Mouse (Mus musculus) embryonic facial prominence, embryonic 12.5 days (tissue): ENCODE results near the gene Pvalb. TPM values are rescaled to one million over a fixed set of nuclear protein-coding genes. Genes with fewer than 3 reads are reported as not detected.
A peak's percentile ranks its signal among the peaks of the same experiment; 100 is the strongest.

ENCODE experiments used
- ATAC-seq: fragments of 200-750 bp; cut with Nextera tagmentation; 2 replicates; pipeline ENCODE4 v1.8.0; 2017; ENCODE audit not compliant: insufficient number of reproducible peaks, insufficient read depth, low FRiP score, low TSS enrichment
- H3K27ac ChIP-seq: fragments of 300-500 bp; sonication (generic); 2 replicates; pipeline ENCODE4 v1.5.1; 2016; ENCODE audit warnings: mild to moderate bottlenecking
- H3K27me3 ChIP-seq: fragments of 300-500 bp; sonication (generic); 2 replicates; pipeline ENCODE4 v1.6.1; 2016; ENCODE audit warnings: mild to moderate bottlenecking, moderate library complexity
- H3K36me3 ChIP-seq: fragments of 300-500 bp; sonication (generic); 2 replicates; pipeline ENCODE4 v1.6.1; 2016; ENCODE audit warnings: mild to moderate bottlenecking
- H3K4me1 ChIP-seq: fragments of 300-500 bp; sonication (generic); 2 replicates; pipeline ENCODE4 v1.6.1; 2016
- H3K4me2 ChIP-seq: fragments of 300-500 bp; sonication (generic); replicated peaks from 2 replicates; pipeline ENCODE4 v1.6.1; 2016; ENCODE audit warnings: mild to moderate bottlenecking, moderate library complexity
- H3K4me3 ChIP-seq: fragments of 300-500 bp; sonication (generic); 2 replicates; pipeline ENCODE4 v1.5.1; 2016; ENCODE audit warnings: mild to moderate bottlenecking
- H3K9ac ChIP-seq: fragments of 300-500 bp; sonication (generic); 2 replicates; pipeline ENCODE4 v1.6.1; 2016; ENCODE audit warnings: mild to moderate bottlenecking, moderate library complexity
- H3K9me3 ChIP-seq: fragments of 300-500 bp; sonication (generic); 2 replicates; pipeline ENCODE4 v1.6.1; 2016; ENCODE audit warnings: mild to moderate bottlenecking, moderate library complexity
- WGBS: fragments of 180-500 bp; shearing (Covaris S2); methylation state at CpG from one replicate; pipeline ENCODE4 v1.1.7; 2016; 5-methylcytosine and 5-hydroxymethylcytosine counted together
- polyA plus RNA-seq: library from polyadenylated mRNA; unstranded; fragments of >200 nt; fragmentation: Nextera tagmentation; extraction: Ambion mirVana; gene quantifications from 2 replicates; pipeline ENCODE4 v1.2.1, GENCODE M21; 2016

Gene Pvalb
- polyA plus RNA-seq, 1 experiment from 2014 or later, result 0.46 TPM

DNA sequence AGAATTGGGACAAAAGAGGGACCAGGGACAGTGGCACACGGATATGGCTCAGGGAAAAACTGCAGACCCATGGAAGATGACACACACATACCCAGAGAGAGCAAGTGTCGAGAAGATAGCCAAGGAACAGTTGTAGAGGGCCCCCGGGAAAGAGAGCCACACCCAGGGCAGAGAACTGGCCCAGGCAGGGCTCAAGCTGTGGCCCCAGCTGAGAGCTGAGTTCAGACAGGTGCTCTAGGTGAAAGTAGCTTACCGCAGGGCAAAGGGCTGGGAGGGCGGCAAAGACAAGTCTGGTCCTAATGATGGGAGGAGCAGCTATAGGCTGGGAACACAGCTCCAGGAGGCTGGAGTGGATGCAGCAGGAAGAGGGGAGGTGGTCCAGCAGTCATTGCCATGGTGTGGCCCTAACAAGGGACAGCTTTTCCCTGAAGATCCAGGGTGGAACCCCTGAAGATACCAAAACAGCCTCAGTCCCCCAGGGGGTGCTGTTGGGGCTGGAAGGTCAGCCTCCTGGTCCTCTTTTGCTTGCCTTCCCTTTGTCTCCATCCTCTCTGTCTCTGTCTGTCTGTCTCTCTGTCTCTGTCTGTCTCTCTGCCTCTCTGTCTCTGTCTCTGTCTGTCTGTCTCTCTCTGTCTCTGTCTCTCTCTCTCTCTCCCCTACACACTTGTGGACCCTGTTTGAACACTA, 28.8 kb upstream of the Pvalb start:
- Histone ChIP-seq H3K36me3 (no peaks in the 10 kb centered on the region), H3K9ac (no peak overlapping the region), H3K4me1 (0 out of 2 replicates have a peak, but pooled peaks cover 3% of the 10 kb centered on the region), H3K27ac (no peak overlapping the region), H3K4me2 (no peak overlapping the region), H3K4me3 (no peak overlapping the region), H3K9me3 (no peaks in the 10 kb centered on the region), H3K27me3 (peaks cover 8% of the 10 kb centered on the region; the same call in 1 of the 2 replicates)
- ATAC-seq, result no peak
- WGBS, result 71% methylated on average over 5 of the region's 5 CpGs

DNA sequence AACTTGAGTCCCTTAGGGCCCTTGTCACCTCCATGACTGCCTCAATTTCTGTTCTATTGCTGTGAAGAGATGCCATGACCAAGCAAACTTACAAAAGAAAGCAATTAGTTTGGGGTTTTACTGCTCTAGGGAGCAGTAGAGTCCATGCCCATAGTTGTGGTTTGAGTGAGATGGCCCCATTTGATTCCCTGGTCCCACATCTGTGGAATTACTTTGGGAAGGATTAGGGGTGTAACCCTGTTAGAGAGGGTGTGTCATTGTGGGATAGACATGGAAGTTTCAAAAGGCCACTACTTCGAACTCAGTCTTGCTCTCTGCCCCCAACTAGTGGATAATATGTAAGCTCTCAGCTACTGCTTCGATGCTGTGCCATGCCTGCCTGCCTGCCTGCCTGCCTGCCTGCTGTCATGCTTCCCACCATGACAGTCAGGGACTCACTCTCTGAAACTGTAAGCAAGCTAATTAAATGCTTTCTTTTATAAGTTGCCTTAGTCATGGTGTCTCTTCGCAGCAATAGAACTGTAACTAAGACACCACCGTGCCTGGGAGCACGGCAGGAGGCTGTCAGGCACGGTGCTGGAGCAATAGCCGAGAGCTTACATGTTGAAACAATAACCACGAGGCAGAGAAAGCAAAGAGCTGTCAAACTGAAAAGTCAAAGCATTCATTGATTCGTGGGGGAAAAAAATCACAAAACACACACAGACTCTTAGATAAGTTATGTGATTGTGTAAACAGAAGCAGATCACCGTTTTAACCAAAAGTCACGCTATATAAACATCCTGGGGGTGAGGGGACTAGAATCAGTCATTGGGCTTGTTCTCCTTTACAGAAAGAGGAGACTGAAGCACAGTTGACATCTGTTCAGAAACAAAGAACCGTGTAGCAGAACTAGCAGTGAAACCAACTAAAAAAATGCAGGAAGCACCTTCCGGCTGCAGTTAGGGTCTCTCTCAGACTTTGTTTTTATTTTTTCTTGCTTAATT, 25.4 kb upstream of the Pvalb start:
- Histone ChIP-seq H3K9me3 (no peaks in the 10 kb centered on the region), H3K4me1 (0 out of 2 replicates have a peak, but pooled peaks cover 3% of the 10 kb centered on the region), H3K27ac (no peak overlapping the region), H3K9ac (no peak overlapping the region), H3K36me3 (no peaks in the 10 kb centered on the region), H3K4me2 (peak overlapping the region; percentile 14), H3K4me3 (no peak overlapping the region), H3K27me3 (0 out of 2 replicates have a peak, but pooled peaks cover 2% of the 10 kb centered on the region)
- 18% methylated on average over 13 of the region's 13 CpGs for WGBS
- no peak for ATAC-seq

DNA sequence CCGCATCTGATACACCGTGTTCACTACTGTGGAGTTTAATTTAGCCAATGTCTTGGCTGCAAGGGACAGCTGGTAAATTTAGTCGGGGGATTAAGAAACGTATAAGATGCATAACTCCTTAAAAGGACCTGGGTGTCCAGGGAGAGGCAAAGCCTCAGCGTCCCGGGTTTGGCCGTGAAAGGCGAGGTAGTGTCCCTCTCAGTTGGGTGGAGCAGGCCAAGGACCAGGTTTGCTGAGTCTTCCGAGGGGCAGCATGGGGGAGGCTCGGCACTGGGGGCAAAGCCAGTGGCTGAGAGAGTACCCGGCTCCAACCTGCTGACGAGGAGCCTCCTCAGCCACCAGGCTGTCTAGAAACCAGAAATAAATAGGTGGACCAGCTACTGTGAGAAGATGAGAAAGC, 21.6 kb upstream of the Pvalb start:
- 0 out of 2 replicates have a peak, but pooled peaks cover 3% of the 10 kb centered on the region for H3K4me1 ChIP-seq
- no peaks in the 10 kb centered on the region for H3K9me3 ChIP-seq
- H3K9ac ChIP-seq, result no peak overlapping the region
- H3K4me2 ChIP-seq, result no peak overlapping the region
- WGBS, result 89% methylated on average over 12 of the region's 12 CpGs
- no peak for ATAC-seq
- H3K27me3 ChIP-seq, result no peaks in the 10 kb centered on the region
- no peak overlapping the region for H3K27ac ChIP-seq
- no peak overlapping the region for H3K4me3 ChIP-seq
- H3K36me3 ChIP-seq, result no peaks in the 10 kb centered on the region

DNA sequence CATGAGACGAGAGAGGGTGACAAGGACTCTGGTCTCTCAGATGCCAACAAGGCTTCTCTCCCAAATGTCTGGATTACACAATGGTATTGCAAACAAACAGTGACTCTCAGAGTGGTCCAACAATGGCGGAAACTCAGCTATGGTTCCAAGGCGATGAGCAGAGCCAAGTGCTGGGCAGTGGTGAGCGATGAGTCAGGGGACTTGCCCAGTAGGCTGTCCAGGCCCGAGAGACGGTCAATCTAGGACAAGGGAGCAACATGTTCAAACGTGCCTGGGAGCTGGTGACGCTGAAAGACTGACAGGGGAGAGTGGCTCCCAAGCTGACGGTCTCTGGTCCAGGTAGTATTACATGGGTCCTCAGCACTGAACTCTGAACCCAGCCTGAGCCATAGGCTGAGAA, 9.1 kb upstream of the Pvalb start:
- H3K9me3 ChIP-seq, result no peaks in the 10 kb centered on the region
- H3K27me3 ChIP-seq, result no peaks in the 10 kb centered on the region; the same call in 1 of the 2 replicates
- 82% methylated on average over 9 of the region's 9 CpGs for whole genome bisulfite sequencing
- H3K9ac ChIP-seq, result no peak overlapping the region
- no peaks in the 10 kb centered on the region for H3K36me3 ChIP-seq
- no peak for ATAC-seq
- H3K27ac ChIP-seq, result no peak overlapping the region
- H3K4me1 ChIP-seq, result no peaks in the 10 kb centered on the region
- no peak overlapping the region for H3K4me2 ChIP-seq
- H3K4me3 ChIP-seq, result no peak overlapping the region

DNA sequence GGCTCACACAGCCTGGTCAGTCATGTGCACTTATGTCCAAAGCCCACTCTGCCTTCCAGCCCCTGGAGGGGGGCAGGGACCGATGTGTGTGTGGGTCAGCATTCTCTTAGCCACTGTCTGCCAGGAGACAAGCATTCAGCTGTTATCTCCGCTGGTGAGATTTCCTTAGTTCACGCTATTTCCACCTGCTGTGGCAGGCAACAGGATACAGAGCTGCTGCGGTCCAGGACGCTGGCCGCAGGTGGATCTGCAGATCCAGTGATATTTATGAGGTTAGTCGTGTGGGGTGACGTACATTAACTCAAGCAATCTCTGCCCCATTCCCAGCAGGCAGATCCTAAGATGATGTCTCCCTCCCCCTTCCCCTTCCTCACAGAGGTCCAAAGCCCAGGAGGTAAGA, 5.2 kb upstream of the Pvalb start:
- no peak for ATAC-seq
- Histone ChIP-seq H3K4me2 (no peak overlapping the region), H3K9me3 (no peaks in the 10 kb centered on the region), H3K27me3 (no peaks in the 10 kb centered on the region; the same call in 1 of the 2 replicates), H3K4me3 (no peak overlapping the region), H3K36me3 (no peaks in the 10 kb centered on the region), H3K9ac (no peak overlapping the region), H3K4me1 (no peaks in the 10 kb centered on the region), H3K27ac (no peak overlapping the region)
- 80% methylated on average over 8 of the region's 8 CpGs for WGBS

DNA sequence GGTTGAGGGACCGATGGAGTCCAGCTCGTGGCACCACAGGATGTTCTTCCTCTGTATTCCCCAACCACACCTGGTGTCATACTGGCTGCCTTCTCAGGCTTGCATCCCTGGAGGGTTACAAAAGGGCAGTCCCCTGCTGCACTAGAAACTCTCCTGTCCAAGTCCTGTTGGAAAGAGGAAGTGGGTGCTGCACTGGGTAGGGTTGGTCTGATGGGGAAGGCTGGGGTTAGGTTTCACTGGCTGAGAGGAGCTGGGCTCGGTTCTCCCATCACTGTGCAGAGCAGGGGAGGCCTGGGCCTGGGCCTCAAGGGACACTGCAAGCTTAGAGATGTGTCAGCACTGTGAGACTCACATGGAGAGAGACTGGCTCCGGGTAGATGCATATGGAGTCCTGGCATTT, 4.0 kb upstream of the Pvalb start:
- Histone ChIP-seq H3K36me3 (no peaks in the 10 kb centered on the region), H3K4me3 (no peak overlapping the region), H3K27me3 (peaks cover 8% of the 10 kb centered on the region), H3K9ac (no peak overlapping the region), H3K4me1 (no peaks in the 10 kb centered on the region), H3K27ac (no peak overlapping the region), H3K4me2 (no peak overlapping the region), H3K9me3 (no peaks in the 10 kb centered on the region)
- ATAC-seq, result no peak
- 78% methylated on average over 4 of the region's 4 CpGs for WGBS

DNA sequence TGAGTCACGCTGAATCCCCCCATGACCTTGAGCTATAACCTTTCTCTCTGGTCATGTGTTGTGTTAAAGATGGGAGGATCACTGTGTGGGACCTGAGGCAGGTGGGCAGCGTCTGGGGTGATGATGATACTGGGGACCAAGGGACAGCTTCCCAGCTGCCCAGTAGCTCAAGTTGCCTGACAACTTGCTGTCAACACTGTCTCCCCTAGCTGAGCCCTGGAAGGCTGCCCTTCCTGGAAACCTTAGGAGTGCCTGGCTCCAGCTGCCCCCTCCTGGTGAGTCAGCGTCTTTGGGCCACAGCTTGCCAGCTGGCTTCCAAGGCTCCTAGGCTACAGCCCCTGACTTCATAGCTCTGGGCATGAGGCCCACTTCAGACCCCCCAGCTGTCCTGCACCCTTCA, 1.0 kb downstream of the Pvalb start:
- 39% methylated on average over 3 of the region's 3 CpGs for WGBS
- no peak overlapping the region for H3K27ac ChIP-seq

DNA sequence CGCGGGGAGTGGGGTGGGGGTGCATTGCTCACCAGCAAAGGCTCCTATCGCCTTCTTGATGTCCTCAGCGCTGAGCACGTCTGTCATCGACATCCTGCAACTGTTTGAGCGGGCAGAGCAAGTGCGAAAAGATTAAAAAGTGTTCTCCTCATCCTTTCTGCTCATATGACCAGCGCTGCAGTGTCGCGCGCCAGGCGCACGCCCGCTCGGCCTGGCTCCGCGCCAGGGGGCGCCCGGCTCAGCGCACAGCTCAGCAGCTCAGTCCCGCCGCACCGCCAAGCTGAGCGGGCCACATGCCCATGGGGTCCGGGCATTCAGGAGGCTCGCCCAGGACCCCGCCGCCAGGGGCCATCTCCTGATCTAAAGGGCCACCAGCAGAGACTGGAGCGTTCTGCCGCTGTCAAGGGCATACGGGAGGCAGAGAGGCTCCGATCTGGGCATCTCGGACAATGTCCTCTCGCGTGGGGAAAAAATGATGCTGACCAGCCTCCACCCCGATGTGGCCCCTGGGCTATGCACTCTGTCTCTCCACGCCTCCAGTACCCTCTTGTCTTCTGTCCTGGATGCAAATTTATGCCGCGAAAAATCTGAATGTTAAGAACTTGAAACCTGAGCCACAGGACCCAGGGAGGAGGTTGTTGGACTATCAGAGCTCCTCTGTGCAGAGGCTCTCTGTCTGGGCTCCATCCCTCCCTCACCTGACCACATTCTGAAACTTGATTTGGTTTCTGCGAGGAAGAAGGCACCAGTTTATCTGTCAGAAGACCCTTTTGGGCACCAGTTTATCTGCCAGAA, 1.9 kb downstream of the Pvalb start:
- Histone ChIP-seq H3K4me3 (peak overlapping the region; percentile 33), H3K4me2 (peak overlapping the region; percentile 65), H3K9ac (peak overlapping the region; percentile 24; the same call in 1 of the 2 replicates), H3K27ac (no peak overlapping the region), H3K36me3 (no peaks in the 10 kb centered on the region), H3K9me3 (no peaks in the 10 kb centered on the region), H3K27me3 (peaks cover 45% of the 10 kb centered on the region), H3K4me1 (peaks cover 12% of the 10 kb centered on the region; the same call in 1 of the 2 replicates)
- ATAC-seq, result no peak
- 2% methylated on average over 41 of the region's 41 CpGs for whole genome bisulfite sequencing

More for the DNA sequence above, 1.0 kb downstream of the Pvalb start:
- ATAC-seq, result no peak
- H3K9me3 ChIP-seq, result no peaks in the 10 kb centered on the region
- no peak overlapping the region for H3K4me3 ChIP-seq
- H3K9ac ChIP-seq, result no peak overlapping the region
- H3K36me3 ChIP-seq, result no peaks in the 10 kb centered on the region
- H3K27me3 ChIP-seq, result peaks cover 45% of the 10 kb centered on the region
- H3K4me2 ChIP-seq, result no peak overlapping the region
- H3K4me1 ChIP-seq, result peaks cover 12% of the 10 kb centered on the region; the same call in 1 of the 2 replicates

DNA sequence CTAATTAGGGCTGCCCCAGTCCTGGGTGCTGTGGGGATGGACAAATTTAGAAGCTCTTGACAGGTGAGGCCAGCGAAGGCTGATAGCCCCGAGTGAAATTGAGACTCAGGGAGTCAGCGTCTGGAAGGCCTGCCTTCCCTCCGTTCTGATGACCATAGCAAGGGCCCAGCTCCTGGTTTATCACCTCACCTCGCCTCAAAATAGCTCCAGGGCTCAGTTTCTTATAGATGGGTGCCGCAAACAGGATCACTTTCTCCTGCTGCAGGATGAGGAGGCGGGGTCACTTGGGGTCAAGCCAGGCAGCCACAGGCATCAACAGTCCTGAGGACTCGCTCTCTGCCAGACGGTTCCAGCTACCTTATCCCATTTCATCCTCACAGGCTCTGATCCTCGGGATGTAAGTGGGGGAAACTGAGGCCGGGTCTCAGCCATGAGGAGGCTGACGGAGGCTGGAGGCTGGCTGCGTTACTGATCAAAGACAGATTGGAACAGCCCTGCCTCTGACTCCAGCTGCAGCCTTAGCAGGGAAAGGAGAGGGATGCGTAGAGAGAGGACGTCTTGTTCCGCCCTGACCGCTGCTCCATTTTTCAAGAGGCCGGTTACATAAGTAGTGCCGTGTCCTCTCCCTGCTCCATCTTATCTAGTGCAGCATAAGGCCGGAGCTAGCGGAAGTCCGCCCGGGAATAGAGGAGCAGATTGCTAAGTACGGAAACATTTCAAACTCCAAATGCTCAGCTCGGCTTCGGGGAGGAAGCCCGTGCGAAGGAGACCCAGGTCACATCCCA, 10.9 kb downstream of the Pvalb start:
- ATAC-seq, result no peak
- H3K4me1 ChIP-seq, result no peaks in the 10 kb centered on the region
- H3K27me3 ChIP-seq, result peaks cover 3% of the 10 kb centered on the region; the same call in 1 of the 2 replicates
- H3K27ac ChIP-seq, result no peak overlapping the region
- H3K9ac ChIP-seq, result no peak overlapping the region
- 71% methylated on average over 28 of the region's 28 CpGs for WGBS
- H3K4me2 ChIP-seq, result no peak overlapping the region
- no peaks in the 10 kb centered on the region for H3K9me3 ChIP-seq
- H3K36me3 ChIP-seq, result no peaks in the 10 kb centered on the region
- no peak overlapping the region for H3K4me3 ChIP-seq

DNA sequence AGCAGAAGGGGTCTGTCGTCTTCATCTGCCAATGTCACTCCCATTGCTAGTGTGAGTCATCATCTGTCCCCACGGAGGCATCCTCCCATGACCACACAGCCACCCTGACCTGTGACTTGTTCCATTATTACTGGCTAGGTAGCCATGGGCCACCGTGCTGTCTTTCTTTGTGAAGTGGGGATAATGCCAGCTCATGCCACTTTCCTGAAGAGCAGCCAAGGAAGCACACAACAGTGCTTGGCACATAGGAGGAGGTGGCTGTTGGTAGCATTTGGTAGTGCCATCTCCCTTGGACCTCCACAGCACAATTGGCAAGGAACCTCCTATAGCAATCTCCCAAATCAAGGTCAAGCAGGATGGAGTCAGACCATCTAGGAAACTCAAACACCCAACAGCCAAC, 11.9 kb downstream of the Pvalb start:
- H3K4me1 ChIP-seq, result no peaks in the 10 kb centered on the region
- no peak overlapping the region for H3K27ac ChIP-seq
- WGBS, result 82% methylated on average over 3 of the region's 3 CpGs
- no peak overlapping the region for H3K4me3 ChIP-seq
- no peaks in the 10 kb centered on the region for H3K36me3 ChIP-seq
- ATAC-seq, result no peak
- H3K27me3 ChIP-seq, result peaks cover 3% of the 10 kb centered on the region; the same call in 1 of the 2 replicates
- H3K4me2 ChIP-seq, result no peak overlapping the region
- no peak overlapping the region for H3K9ac ChIP-seq
- no peaks in the 10 kb centered on the region for H3K9me3 ChIP-seq

DNA sequence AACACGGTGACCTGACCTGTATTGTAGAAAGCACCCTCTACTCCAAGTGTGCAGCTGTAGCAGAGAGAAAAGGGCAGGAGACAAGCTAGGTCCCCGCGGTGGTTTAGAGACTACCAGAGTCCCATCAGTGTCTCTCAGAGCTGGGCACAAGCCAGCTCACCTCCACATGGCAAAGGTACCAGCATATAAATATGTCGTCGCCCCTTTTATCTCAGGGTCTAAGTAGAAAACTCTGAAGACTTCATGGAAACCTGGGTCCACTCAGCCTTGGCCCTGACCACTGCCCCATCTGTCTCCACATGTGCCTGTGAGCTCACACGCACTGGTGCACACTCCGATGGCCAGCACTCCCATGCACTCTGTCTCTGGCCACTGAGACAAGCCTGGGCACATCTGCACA, 16.6 kb downstream of the Pvalb start:
- Histone ChIP-seq H3K4me3 (no peak overlapping the region), H3K4me1 (no peaks in the 10 kb centered on the region), H3K9me3 (no peaks in the 10 kb centered on the region), H3K4me2 (no peak overlapping the region), H3K9ac (no peak overlapping the region), H3K27ac (no peak overlapping the region), H3K27me3 (no peaks in the 10 kb centered on the region), H3K36me3 (no peaks in the 10 kb centered on the region)
- WGBS, result 85% methylated on average over 7 of the region's 7 CpGs
- ATAC-seq, result no peak
